Mouse (Mus musculus) liver, adult (tissue): ENCODE data around the gene Abhd11.

Experiments used
- GATA4 ChIP-seq: IDR thresholded peaks from 2 replicates; pipeline ENCODE4 v1.6.1; 2014; ENCODE audit warnings: mild to moderate bottlenecking, low read length; ENCODE audit not compliant: insufficient replicate concordance

Abhd11 gene

GRCm38 (mm10) chr5:135010841-135011743, 2.1 kb downstream of the Abhd11 start:
- no peak for TF ChIP-seq GATA4

- no peak for TF ChIP-seq GATA4
Observed at GRCm38 (mm10) chr5:135011809-135012613, 3.1 kb downstream of the Abhd11 start.

- no peak for TF ChIP-seq GATA4
Observed at GRCm38 (mm10) chr5:135012671-135013441, 3.9 kb downstream of the Abhd11 start.

- TF ChIP-seq GATA4: no peak
Observed at GRCm38 (mm10) chr5:135015497-135015896, 6.5 kb downstream of the Abhd11 start.

GRCm38 (mm10) chr5:135016224-135016759, 7.3 kb downstream of the Abhd11 start:
- no peak for TF ChIP-seq GATA4

- TF ChIP-seq GATA4: no peak
Observed at GRCm38 (mm10) chr5:135021814-135022213, 12.9 kb downstream of the Abhd11 start.

GRCm38 (mm10) chr5:135023344-135024173, 14.6 kb downstream of the Abhd11 start, which contains the start of gene Stx1a:
TSS of gene Stx1a (plus strand) at chr5:135023482.
- no peak for TF ChIP-seq GATA4

- TF ChIP-seq GATA4: no peak
Observed at GRCm38 (mm10) chr5:135024665-135025224, 15.8 kb downstream of the Abhd11 start.

- no peak for TF ChIP-seq GATA4
Observed at GRCm38 (mm10) chr5:135025899-135026298, 16.9 kb downstream of the Abhd11 start.

GRCm38 (mm10) chr5:135029007-135029854, 20.3 kb downstream of the Abhd11 start:
- peak; percentile 37; the same call in 1 of the 2 replicates for TF ChIP-seq GATA4

GRCm38 (mm10) chr5:135032581-135032980, 23.6 kb downstream of the Abhd11 start:
- no peak for TF ChIP-seq GATA4

GRCm38 (mm10) chr5:135034593-135034992, 25.6 kb downstream of the Abhd11 start:
- no peak for TF ChIP-seq GATA4

- no peak; the same call in 1 of the 2 replicates for TF ChIP-seq GATA4
Observed at GRCm38 (mm10) chr5:135035608-135036359, 26.8 kb downstream of the Abhd11 start.
